Mouse (Mus musculus) E14TG2a.4 (cell line): ENCODE measurements around the gene U90926.

Source experiments
- CTCF ChIP-seq: conservative IDR thresholded peaks from 2 replicates; pipeline ENCODE4 v1.5.1; 2014; ENCODE audit warnings: low read length
- NANOG ChIP-seq: IDR thresholded peaks from 2 replicates; pipeline ENCODE4 v1.6.1; 2014; ENCODE audit warnings: borderline replicate concordance, low read length, mixed read lengths

- TF ChIP-seq CTCF (no peak), NANOG (no peak)
Measured at GRCm38 (mm10) chr5:92220287-92220902, 5.2 kb upstream of the U90926 start.
